Mouse (Mus musculus): ENCODE measurements at regions not wholly inside any gene's neighbourhood (a gene's known extent, or its start where the extent isn't known, plus 50 kb on each side); places are given as distances from the start of the nearest gene placed in this dataset.
A peak's percentile ranks its signal among the peaks of the same experiment; 100 is the strongest.

DNA sequence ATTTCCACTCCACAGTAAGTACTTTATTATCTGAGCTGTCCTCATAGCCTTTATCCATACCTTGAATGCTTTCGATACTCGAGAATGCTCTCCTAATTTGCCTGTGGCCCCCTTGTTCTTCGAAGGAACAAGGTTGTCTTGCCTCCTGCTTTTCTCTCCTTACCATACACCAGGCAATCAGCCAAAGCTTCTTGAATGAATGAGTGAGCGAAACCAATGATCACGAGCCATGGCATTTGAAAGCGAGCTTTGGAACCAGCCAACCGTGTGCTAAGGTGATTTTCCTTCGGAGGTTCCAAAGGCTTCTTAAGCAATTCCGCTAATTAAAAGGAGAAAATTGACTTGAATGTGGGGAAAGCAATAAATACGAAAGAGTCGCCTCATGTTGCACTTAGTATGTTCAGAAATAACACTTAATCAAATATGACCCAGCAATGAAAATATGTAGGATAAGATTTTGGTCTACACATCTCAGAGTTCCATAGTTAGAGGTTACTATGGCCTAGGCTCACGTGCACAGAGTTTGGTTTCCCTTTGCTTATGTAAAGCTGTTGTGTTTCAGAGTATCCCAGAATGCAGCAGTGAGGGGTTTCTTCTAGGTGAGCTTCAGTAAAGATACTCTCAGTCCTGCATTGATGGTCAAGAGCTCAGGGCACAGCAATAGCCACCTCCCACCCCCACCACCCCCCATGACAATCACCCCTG, 160.9 kb downstream of the Sox4 start:
- peaks cover 32% of the 10 kb centered on the region for H3K4me1 ChIP-seq
- no peaks in the 10 kb centered on the region for H3K36me3 ChIP-seq
- no peak for ATAC-seq (ENCODE audit: low FRiP score)
- H3K4me3 ChIP-seq (replicated peaks) = no peak overlapping the region
- no peaks in the 10 kb centered on the region for H3K27me3 ChIP-seq (replicated peaks)
- H3K9me3 ChIP-seq (replicated peaks) = no peaks in the 10 kb centered on the region
- H3K27ac ChIP-seq (replicated peaks) = peak overlapping the region; percentile 54; the same call in 1 of the 2 replicates
- H3K9ac ChIP-seq (replicated peaks) = no peak overlapping the region
- WGBS = 36% methylated on average over 12 of the region's 12 CpGs
- H3K4me2 ChIP-seq = no peak overlapping the region

DNA sequence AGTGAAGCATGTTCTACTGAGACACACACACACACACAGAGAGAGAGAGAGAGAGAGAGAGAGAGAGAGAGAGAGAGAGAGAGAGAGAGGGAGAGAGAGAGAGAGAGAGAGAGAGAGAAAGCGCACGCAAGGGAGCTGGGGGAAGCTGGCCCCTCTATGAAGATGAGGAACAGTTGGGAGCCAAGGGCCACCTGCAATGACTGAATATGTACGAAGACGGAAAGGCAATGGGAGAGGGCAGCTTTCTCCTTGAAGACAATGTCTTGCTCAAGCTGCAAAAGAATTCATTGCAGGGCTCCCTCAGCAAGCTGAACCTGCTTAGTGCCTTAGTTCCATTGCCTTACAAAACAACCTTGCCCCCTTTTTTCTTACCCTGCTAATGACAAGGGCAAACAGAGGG, 163.1 kb downstream of the Sox4 start:
- WGBS = 51% methylated on average over 4 of the region's 4 CpGs
- peaks cover 37% of the 10 kb centered on the region for H3K4me1 ChIP-seq

DNA sequence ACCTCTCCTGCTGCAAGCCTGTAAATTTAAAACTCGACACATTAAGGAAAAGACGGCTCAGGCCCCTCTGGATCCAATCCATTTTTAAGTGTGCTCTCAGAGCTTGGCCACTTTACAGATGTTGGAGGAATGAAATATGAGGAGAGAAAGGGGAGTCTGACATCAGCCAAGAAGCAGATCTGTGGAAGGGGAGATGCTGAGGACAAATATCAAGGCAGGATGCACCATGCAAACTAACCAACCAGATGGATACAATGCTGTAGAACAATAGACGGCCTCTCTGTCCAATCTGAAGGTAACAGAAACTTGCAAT, 166.2 kb downstream of the Sox4 start:
- peaks cover 16% of the 10 kb centered on the region for H3K4me1 ChIP-seq
- H3K27ac ChIP-seq (replicated peaks) = peak overlapping the region; percentile 24; the same call in 1 of the 2 replicates
- H3K9ac ChIP-seq (replicated peaks) = no peak overlapping the region
- H3K4me3 ChIP-seq (replicated peaks) = no peak overlapping the region
- 26% methylated on average over 3 of the region's 3 CpGs for WGBS
- ATAC-seq (ENCODE audit: low FRiP score) = peak; percentile 5; the same call in 1 of the 2 replicates
- H3K9me3 ChIP-seq (replicated peaks) = no peaks in the 10 kb centered on the region
- H3K36me3 ChIP-seq = no peaks in the 10 kb centered on the region
- H3K27me3 ChIP-seq (replicated peaks) = no peaks in the 10 kb centered on the region
- H3K4me2 ChIP-seq = no peak overlapping the region

More for the DNA sequence above, 163.1 kb downstream of the Sox4 start:
- Histone ChIP-seq H3K36me3 (no peaks in the 10 kb centered on the region), H3K27ac (replicated peaks) (no peak overlapping the region), H3K9me3 (replicated peaks) (no peaks in the 10 kb centered on the region), H3K9ac (replicated peaks) (no peak overlapping the region), H3K4me3 (replicated peaks) (no peak overlapping the region), H3K27me3 (replicated peaks) (no peaks in the 10 kb centered on the region), H3K4me2 (no peak overlapping the region)
- ATAC-seq (ENCODE audit: low FRiP score) = no peak

DNA sequence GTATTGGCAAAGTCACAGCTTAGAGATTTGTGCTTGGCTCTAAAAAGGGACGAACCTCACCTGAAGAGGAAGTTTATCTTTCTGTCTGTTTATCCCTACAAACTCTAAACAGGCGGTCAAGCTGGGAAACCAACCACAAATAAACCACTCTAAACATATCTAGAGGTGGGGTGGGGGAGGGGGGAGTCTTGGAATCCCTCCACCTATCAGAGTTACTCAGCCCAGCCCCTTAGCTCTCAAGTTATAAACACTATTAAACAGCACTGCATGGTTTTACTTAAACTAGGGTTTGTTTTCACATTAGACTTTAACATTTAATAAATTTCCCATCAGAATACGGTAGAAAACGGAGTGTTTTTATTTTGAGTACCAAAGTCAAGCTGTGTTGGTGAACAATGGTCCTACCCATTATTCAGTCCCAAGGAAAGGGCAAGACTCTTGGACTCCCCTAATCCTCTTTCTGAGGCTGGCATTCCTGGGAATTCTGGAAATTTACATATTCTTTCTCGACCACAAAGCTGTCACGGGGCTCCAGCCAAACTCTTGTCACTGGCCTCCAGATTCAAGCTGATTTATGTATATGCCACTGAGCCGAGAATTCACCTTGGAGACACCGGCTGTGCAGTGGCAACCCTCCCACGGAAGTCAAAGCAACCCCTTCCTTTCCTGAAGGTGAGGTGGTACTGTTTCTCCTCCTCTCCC, 166.7 kb downstream of the Sox4 start:
- H3K27ac ChIP-seq (replicated peaks) = peak overlapping the region; percentile 24
- H3K27me3 ChIP-seq (replicated peaks) = no peaks in the 10 kb centered on the region
- no peak overlapping the region for H3K9ac ChIP-seq (replicated peaks)
- peak; percentile 32; the same call in 1 of the 2 replicates for ATAC-seq (ENCODE audit: low FRiP score)
- H3K9me3 ChIP-seq (replicated peaks) = no peaks in the 10 kb centered on the region
- whole genome bisulfite sequencing = 22% methylated on average over 9 of the region's 9 CpGs
- no peaks in the 10 kb centered on the region for H3K36me3 ChIP-seq
- H3K4me2 ChIP-seq = no peak overlapping the region
- peaks cover 19% of the 10 kb centered on the region for H3K4me1 ChIP-seq
- H3K4me3 ChIP-seq (replicated peaks) = no peak overlapping the region

DNA sequence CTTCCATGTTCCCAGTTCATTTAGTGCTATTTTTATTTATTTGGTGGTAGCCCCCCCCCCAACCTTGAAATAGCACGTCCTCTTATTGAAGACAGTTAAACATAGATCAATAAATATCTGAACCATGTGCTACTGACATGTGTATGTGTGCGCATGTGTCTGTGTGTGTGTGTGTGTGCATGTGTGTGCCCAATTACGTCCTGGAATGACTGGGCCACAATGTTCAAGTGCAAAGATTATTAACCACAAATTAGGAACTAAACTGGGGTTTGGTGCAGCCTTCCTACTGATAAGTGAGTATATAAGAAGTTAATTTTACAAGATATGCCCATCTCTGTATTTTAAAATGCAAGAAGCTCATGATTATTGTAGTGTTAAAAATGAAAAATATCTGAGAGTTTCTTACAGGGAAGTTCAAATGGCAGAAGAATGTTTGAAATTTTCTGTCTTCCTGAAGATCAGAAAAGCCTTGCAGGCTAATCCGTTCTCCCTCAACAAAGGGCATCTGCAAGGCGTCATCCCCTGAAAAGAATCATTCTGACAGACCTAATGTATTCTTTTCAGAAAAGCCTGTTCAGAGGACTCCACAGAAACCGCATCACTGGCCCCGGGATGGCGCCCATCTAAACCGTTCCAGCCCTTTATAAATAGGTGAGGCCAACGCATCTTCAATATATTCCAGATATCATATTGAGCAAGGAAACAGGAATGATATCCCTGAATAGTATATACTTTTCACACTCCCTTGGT, 170.8 kb downstream of the Sox4 start:
- 14% methylated on average over 10 of the region's 10 CpGs for WGBS
- Histone ChIP-seq H3K9me3 (replicated peaks) (no peaks in the 10 kb centered on the region), H3K27ac (replicated peaks) (peak overlapping the region; percentile 63), H3K4me3 (replicated peaks) (no peak overlapping the region), H3K36me3 (no peaks in the 10 kb centered on the region), H3K4me2 (no peak overlapping the region), H3K4me1 (peaks cover 31% of the 10 kb centered on the region), H3K27me3 (replicated peaks) (no peaks in the 10 kb centered on the region), H3K9ac (replicated peaks) (no peak overlapping the region)
- no peak for ATAC-seq (ENCODE audit: low FRiP score)

DNA sequence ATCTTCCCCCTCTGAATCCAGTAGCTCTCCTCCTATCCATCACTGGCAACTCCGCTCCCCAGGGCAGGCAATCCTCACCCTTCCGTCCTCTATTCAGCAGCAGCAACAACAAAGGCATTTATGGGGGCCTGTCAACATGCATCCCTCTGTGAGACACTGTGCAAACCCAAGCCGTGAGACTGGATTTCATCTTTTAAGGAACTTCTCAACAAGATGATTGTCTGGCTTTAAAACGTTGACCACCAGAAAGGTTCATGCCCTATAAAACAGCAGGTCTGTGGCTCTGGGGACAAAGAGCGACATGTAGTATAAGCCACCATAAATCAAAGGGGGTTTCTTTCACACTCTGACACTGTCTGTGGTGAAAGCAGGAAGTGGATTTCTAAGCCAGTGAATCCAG, 171.4 kb downstream of the Sox4 start:
- H3K27me3 ChIP-seq (replicated peaks) = no peaks in the 10 kb centered on the region
- H3K4me3 ChIP-seq (replicated peaks) = no peak overlapping the region
- H3K27ac ChIP-seq (replicated peaks) = peak overlapping the region; percentile 63
- H3K9ac ChIP-seq (replicated peaks) = no peak overlapping the region
- no peak for ATAC-seq (ENCODE audit: low FRiP score)
- 8% methylated on average over 5 of the region's 5 CpGs for WGBS
- H3K9me3 ChIP-seq (replicated peaks) = no peaks in the 10 kb centered on the region
- peaks cover 25% of the 10 kb centered on the region for H3K4me1 ChIP-seq
- no peaks in the 10 kb centered on the region for H3K36me3 ChIP-seq
- H3K4me2 ChIP-seq = peak overlapping the region; percentile 21; the same call in 1 of the 2 replicates

DNA sequence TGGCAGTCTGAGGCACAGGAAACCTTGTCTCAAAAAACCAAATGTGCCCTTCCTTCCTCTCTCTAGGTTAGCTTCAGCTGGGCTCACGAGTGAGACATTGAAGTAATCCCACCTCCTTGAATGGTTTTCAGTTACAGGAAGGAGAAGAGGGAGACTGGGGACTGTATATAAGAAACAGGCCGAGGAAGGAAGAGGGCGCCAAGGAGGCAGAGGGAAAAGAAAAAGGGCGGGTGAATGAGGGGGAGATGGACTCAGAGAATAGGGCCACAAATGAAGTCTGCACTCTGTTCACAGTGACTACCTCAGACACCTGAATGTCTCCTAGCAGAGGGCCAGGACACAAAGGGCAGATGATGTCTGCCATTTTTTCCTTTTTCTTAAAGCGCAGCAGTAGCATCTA, 171.9 kb downstream of the Sox4 start:
- H3K4me2 ChIP-seq = peak overlapping the region; percentile 21; the same call in 1 of the 2 replicates
- H3K4me3 ChIP-seq (replicated peaks) = no peak overlapping the region
- WGBS = 13% methylated on average over 5 of the region's 5 CpGs
- no peak overlapping the region for H3K9ac ChIP-seq (replicated peaks)
- H3K27me3 ChIP-seq (replicated peaks) = no peaks in the 10 kb centered on the region
- no peaks in the 10 kb centered on the region for H3K36me3 ChIP-seq
- no peaks in the 10 kb centered on the region for H3K9me3 ChIP-seq (replicated peaks)
- ATAC-seq (ENCODE audit: low FRiP score) = no peak
- peak overlapping the region; percentile 63 for H3K27ac ChIP-seq (replicated peaks)
- peaks cover 24% of the 10 kb centered on the region for H3K4me1 ChIP-seq

DNA sequence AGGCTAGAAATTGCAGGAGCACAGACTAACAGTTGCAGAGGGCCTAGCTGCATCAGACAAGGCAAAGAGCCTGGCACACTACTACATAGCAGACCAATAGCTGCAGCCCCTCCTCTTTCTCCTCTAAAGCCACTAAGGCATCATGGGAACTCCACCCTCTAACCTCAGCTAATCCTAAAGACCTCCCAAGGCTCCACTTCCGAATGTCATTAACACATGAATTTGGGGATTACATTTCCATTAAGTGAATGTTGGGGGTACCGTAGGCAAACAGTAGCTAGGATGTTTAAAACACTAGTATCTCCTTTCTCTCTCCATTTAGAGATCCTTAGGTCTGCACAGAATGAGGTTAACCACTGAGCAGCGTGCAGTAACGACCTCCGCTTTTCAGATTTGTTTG, 173.1 kb downstream of the Sox4 start:
- Histone ChIP-seq H3K4me1 (peaks cover 29% of the 10 kb centered on the region), H3K4me3 (replicated peaks) (no peak overlapping the region), H3K9ac (replicated peaks) (no peak overlapping the region), H3K36me3 (no peaks in the 10 kb centered on the region), H3K9me3 (replicated peaks) (no peaks in the 10 kb centered on the region), H3K27me3 (replicated peaks) (no peaks in the 10 kb centered on the region), H3K4me2 (no peak overlapping the region), H3K27ac (replicated peaks) (no peak overlapping the region)
- 55% methylated on average over 5 of the region's 5 CpGs for WGBS
- ATAC-seq (ENCODE audit: low FRiP score) = no peak

DNA sequence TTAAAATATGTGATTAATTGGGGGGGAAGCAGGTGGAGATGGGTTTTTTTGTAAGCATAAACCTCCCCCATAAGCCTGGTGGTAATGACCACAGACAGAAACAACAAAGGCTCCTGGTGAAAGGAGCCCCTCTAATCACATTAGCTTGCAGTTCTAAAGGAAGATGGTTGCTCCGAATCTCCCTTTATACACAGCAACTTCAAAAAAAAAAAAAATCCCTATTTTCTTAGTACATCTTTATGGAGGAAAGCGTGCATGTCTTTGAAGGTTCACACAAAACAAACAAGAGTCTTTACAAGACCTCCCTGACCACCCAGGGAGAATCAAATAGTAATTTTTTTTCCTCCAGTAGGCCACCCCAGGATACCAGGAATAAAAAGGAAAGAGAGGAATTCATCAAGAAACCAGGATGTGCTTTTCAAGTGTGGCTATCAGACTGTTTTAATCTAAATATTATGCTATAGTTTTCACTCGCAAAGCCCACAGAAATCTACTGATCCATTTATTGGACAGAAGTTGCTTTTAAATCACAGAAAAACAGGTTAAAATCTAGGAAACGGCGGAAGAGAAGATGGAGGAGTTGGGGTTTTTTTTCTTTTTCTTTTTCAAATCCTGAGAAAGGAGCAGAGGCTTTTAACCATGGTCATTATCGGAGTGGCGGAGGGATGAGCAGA, 178.2 kb downstream of the Sox4 start:
- H3K4me1 ChIP-seq = peaks cover 28% of the 10 kb centered on the region
- no peak for ATAC-seq (ENCODE audit: low FRiP score)
- WGBS = 31% methylated on average over 7 of the region's 7 CpGs
- no peaks in the 10 kb centered on the region for H3K36me3 ChIP-seq
- no peak overlapping the region for H3K4me2 ChIP-seq
- H3K4me3 ChIP-seq (replicated peaks) = no peak overlapping the region
- H3K9me3 ChIP-seq (replicated peaks) = no peaks in the 10 kb centered on the region
- H3K27ac ChIP-seq (replicated peaks) = peak overlapping the region; percentile 48
- no peaks in the 10 kb centered on the region for H3K27me3 ChIP-seq (replicated peaks)
- H3K9ac ChIP-seq (replicated peaks) = no peak overlapping the region

DNA sequence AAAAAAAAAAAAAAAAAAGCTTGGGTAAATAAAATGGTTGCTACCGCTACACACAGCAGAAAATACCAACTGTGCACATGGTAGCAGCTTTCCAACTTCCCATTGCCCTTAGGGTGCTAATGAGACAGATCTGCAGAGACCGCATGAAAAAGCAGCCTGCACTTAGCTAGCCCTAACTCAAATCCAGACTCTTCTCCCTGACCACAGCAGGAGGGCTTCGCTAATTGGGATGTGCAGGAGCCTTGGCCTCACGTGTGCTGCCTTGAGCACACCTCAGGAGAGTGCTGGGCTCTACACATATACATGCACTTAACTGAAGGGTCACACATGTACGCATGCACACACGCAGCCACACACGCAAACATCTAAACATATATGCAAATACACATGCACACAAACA, 178.9 kb downstream of the Sox4 start:
- H3K36me3 ChIP-seq = no peaks in the 10 kb centered on the region
- WGBS = 31% methylated on average over 7 of the region's 7 CpGs
- no peak overlapping the region for H3K4me2 ChIP-seq
- no peak overlapping the region for H3K4me3 ChIP-seq (replicated peaks)
- no peak overlapping the region for H3K9ac ChIP-seq (replicated peaks)
- peak; percentile 36; the same call in 1 of the 2 replicates for ATAC-seq (ENCODE audit: low FRiP score)
- no peaks in the 10 kb centered on the region for H3K27me3 ChIP-seq (replicated peaks)
- H3K27ac ChIP-seq (replicated peaks) = peak overlapping the region; percentile 48
- no peaks in the 10 kb centered on the region for H3K9me3 ChIP-seq (replicated peaks)
- peaks cover 31% of the 10 kb centered on the region for H3K4me1 ChIP-seq

DNA sequence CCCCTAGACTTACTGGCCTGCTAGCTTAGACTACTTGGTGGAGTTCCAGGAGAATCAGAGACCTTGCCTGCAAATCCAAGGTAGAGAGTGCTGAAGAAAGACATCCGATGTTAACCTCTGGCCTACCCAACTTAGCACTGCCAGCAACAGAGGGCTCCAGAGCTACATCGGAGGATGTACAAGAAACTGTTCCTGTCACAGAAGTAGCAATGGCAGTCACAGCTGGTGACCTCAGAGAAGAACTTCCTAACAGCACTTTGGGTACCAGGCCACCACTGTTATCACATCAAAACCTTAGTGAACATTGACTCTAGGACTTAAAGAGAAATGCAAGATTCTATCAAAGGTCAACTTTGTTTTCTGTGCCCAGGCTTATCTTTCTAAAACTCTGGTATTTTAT, 180.0 kb downstream of the Sox4 start:
- H3K4me1 ChIP-seq = peaks cover 40% of the 10 kb centered on the region
- no peak overlapping the region for H3K4me3 ChIP-seq (replicated peaks)
- no peaks in the 10 kb centered on the region for H3K27me3 ChIP-seq (replicated peaks)
- ATAC-seq (ENCODE audit: low FRiP score) = no peak
- no peak overlapping the region for H3K4me2 ChIP-seq
- no peaks in the 10 kb centered on the region for H3K9me3 ChIP-seq (replicated peaks)
- H3K9ac ChIP-seq (replicated peaks) = no peak overlapping the region
- no peaks in the 10 kb centered on the region for H3K36me3 ChIP-seq
- 89% methylated on average over 2 of the region's 2 CpGs for WGBS
- no peak overlapping the region for H3K27ac ChIP-seq (replicated peaks)

Data from neural tube, embryonic 15.5 days (tissue).